Mouse (Mus musculus) spleen, postnatal 14 days (tissue): ENCODE data around the gene Dip2c.

Experiments used
- DNase-seq, 2 experiments: peaks; one replicate each; pipeline ENCODE4 v3.0.0; 2021 to 2022; ENCODE audit warnings: low spot score in 2 of 2

The Dip2c gene

GRCm38 (mm10) chr13:9422876-9423275, 146.5 kb downstream of the Dip2c start:
- no peak for DNase-seq

DNA sequence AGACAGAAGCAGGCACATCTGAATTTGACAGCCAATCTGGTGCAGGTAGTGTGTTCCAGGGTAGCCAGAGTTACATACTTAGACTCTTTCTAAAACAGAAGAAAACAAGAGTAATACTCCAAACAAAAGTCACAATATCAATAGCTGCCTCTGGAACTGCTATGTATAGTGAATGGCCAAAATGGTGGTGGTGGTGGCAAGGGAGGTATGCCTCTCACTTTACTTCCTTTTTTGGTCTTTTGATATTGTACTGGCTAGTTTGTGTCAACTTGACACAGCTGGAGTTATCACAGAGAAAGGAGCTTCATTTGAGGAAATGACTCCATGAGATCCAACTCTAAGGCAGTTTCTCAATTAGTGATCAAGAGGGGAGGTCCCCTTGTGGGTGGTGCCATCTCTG, 148.1 kb downstream of the Dip2c start:
- no peak for DNase-seq

GRCm38 (mm10) chr13:9426267-9426666, 149.9 kb downstream of the Dip2c start:
- no peak for DNase-seq

GRCm38 (mm10) chr13:9426779-9427178, 150.5 kb downstream of the Dip2c start:
- no peak for DNase-seq

DNA sequence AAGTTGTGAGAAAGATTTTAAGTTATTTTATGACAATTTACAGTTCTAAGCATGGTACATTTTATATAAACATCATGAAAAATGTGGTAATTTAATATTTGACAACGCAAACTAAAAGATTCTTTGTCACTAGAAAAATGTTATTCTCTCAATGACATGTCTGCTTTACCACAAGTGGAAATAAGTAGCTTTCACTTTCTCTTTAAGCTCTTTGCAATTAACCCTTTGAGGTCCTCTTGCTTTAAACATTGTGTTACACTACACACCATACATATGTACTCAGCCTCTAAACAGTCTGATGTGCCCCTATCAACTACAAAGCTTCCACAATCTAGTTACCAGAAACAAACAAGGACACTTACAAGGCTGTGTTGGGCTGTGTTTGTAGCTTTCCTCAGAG, 153.6 kb downstream of the Dip2c start:
- DNase-seq: no peak

DNA sequence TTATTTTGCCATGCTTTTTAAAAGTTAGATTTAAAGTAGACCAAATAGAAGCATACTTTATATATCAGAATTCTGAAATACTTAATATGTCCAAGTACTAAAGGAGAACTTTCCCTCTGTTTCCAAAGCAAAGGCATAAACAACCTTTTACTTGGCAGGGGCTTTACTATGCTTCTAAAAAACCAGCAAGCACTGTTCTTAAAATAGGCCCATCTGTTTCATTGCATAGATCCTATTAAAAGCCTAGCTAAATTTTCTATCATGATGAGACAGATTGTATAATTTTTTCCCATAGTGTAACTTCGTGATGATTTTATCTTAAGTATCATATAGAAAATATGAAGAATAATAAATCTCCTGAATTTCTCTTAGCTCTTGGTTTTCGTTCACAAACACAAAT, 154.4 kb downstream of the Dip2c start:
- DNase-seq: no peak

- no peak for DNase-seq
Measured at GRCm38 (mm10) chr13:9431441-9431840, 155.1 kb downstream of the Dip2c start.

DNA sequence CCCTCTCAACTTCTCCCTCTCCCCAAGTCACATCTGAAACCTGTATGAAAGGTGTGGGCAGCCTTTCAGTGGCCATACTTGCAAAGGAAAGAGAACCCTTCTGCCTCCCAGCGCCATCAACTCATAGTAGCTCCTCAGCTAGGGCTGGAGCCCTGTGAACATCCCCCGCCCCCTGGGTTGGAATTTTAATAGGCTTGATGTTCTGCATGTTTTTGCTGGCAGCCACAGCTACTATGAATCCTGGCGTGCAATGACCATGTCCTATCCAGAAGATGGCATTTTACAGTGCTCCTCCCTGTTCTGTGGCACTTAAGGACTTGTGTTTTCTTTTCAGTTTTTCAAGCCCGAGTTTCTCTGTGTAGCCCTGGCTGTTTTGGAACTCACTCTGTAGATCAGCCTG, 166.7 kb downstream of the Dip2c start:
- no peak for DNase-seq

GRCm38 (mm10) chr13:9445533-9446294, 169.4 kb downstream of the Dip2c start:
- no peak for DNase-seq

DNA sequence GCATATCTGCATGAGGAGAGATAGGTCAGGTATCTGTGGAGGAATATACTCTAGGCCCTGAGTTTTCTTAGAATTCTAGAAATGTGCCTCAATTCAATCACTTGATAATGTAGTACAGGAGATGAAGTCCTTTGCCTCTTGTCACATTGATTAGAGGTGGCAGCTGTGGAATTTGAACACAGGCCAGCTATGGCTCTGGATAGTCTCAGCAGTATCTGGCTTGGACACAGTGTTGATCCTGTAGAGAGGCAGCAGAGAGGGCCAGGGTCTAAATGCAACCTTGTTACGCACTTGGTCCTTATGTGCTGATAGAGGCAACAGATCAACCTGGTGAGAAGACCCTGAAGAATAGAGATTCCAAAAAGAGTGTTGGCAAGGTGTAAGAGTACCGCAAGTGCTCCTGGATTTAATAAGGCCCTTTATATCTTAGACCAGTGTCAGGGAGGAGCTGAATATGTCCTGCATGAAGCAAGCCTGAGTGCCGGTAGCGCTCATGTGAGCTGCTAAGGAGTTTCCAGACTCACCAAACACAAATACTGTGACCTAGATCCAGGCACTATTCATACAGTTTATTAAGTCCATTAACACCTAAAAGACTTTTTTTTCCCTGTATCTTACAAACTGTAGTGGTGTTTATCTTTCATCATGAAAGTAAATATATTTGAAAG, 170.3 kb downstream of the Dip2c start:
- no peak for DNase-seq

DNA sequence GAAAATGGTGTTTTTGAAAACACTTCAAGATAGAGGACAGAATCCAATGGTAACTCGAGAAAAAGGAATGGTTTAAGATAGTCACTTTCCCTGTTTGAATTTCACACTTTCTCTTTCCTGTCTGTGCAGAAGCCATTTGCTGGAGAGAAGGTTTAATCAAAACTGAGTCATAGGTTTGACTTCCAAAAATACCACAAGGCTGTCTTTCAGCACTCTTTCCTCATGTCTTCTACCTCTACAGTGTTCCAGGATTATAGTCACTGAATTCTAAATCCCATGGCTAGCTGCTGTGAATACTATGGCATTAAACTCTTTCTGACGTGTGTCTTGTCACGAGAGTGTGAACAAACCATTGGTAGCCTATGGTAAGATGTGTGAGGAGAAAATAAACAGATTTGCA, 173.9 kb downstream of the Dip2c start:
- DNase-seq: no peak

DNA sequence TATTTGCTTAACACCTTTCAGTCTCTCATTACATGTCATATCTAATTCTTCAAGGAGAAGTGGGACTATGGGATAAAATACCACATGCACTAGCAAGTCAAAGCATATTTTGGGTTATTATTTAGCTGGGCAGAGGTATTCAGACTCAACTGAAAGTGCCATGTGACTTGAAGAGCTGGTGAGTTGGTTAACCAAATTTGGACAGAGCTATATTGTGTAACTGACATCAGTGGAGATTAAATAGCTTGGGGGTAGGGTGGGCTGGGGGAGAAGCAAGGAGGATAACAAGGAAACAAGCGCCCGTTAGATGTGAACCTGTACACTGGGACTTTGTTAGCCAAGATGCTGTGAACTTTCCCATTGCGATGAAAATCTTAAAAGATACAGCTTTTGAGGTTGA, 175.6 kb downstream of the Dip2c start:
- DNase-seq: no peak

- DNase-seq: no peak
Measured at GRCm38 (mm10) chr13:9454426-9455177, 178.3 kb downstream of the Dip2c start.

DNA sequence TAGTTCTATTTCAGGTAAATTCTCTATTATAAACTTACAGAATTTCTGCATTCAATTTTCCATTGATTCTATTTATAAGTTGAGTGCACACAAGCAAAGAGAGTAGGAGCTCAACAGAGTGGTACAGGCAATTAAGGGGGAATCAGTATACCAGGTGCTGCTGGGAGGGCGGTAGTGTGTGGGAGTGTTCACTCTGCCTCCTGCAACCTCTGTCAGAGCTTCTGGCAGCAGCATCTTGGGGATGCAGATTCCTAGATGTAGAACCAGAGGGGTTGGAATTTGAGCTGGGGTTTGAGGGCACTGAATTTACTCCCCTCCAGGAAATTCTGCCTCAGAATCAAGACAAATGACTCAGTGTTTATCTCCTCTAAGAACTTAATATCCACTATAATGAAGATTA, 179.7 kb downstream of the Dip2c start:
- DNase-seq: no peak

DNA sequence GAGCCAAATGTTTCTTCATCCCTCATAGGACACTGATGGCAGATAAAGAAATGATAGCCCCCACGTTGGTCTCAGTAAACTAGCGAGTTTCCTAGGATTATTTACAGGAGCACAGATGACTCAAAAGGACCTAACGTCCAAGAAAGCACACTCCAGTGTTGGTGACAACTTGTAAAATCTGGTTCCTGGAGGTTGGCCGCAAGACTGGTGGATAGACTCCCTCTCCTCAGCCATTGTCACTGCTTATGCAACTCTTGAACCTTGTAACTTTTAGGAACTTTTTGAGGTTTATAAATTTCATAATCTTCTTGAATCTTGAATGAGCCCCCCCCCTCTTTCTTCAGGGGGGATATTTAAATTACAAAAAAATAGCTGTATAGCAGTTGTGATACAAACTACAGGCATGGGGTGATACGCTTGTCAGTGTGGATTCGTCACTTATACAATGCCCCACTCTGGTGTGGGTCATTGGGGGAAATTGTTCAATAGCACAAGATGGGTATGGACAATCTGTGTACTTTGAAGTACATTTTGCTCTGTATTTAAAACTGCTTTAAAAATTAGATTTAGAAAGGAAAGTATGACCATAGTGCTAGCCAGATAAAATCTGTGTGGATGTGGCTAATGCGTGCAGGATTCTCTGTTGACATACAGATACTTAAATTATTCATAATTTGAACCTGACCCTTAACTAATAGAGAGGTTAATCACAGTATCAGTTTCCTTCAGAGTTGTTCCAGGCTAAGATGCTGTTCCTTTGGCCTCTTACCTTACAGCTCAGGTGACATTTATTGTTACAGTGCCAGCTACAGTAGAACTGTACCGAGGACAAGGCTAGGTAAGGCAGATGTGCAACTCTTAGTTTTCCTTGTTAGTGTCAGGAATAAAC, 181.3 kb downstream of the Dip2c start:
- DNase-seq: no peak

GRCm38 (mm10) chr13:9464457-9464856, 188.1 kb downstream of the Dip2c start:
- no peak for DNase-seq

GRCm38 (mm10) chr13:9467216-9467615, 190.9 kb downstream of the Dip2c start:
- DNase-seq: peak in 1 of 2 experiments; percentile 50

DNA sequence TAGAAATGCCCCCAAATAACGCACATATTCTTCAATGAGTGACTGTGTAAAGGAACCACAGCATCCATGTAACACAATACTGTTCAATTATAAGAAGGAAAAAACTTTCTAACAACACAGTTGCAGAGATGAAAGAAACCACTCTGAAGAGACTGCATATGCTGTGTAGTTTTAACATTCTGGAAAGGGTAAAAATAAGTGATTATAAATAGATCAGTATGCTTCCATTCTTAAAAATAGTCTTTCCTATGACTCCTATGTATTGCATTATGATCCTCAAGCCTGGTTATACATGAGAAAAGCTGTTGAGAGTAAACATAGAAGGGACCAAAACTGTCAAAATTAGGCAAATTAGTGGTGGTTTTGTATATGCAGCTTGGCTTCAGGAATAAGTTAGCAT, 197.1 kb downstream of the Dip2c start:
- no peak for DNase-seq

GRCm38 (mm10) chr13:9481722-9482121, 205.4 kb downstream of the Dip2c start:
- DNase-seq: no peak

DNA sequence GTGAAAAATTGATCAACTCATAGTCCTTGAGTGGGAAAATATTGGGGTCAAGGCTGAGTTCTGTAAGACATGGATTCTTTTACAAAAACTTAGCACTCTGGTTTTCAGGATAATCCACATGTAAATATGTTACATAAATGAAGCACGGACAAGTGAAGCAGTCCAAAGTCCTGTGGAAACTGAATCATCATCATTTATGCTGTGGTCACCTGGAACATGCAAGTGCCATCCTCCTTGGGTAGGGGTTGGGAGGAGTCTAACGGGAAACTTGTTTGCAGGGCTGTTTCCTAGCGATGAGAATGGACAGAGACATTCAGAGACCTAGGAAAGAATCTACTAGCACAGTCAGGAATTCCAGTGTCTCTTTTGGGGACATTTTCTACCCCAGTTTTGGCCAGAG, 213.4 kb downstream of the Dip2c start:
- DNase-seq: no peak

DNA sequence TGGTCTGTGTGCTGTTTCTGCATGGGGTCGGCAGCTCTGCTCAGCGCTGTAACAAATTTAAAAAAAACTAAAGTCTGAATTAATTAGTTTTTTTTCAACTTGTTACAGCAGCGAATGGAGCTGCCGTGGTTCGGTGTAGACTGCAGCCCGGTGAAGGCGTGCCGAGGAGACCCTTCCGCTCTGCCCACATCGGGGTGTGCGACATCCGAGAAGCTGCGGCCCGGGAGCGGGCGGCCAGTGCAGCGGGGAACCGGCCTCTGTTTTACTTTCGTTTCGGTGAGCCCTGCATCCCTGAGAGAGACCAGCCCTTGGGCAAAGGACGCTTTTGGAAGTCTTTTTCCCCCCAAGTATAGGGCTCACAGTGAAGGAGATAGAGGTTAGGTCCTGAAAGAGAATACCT, 218.4 kb downstream of the Dip2c start:
- peak; percentile 7 to 10 for DNase-seq
